Mouse (Mus musculus): ENCODE results near the gene Fbxo46. TPM values are rescaled to one million over a fixed set of nuclear protein-coding genes. Genes with fewer than 3 reads are reported as not detected.

The Fbxo46 gene
- polyA plus RNA-seq, 1 experiment from 2014 or later, result 5.6 TPM

- Histone ChIP-seq H3K4me2 (no peak overlapping the region), H3K36me3 (no peaks in the 10 kb centered on the region), H3K27ac (peak overlapping the region; percentile 34; the same call in 1 of the 2 replicates), H3K4me3 (replicated peaks) (no peak overlapping the region), H3K9ac (no peak overlapping the region), H3K9me3 (replicated peaks) (0 out of 2 replicates have a peak, but pooled peaks cover 3% of the 10 kb centered on the region), H3K4me1 (replicated peaks) (peaks cover 25% of the 10 kb centered on the region), H3K27me3 (peaks cover 75% of the 10 kb centered on the region)
- 45% methylated on average over 8 of the region's 8 CpGs for WGBS (ENCODE audit: insufficient replicate concordance)
- ATAC-seq (ENCODE audit: low read depth) (0 out of 2 replicates have a peak, but pooled peaks have one; percentile 34), DNase-seq (no peak)
Measured at GRCm38 (mm10) chr7:19170142-19170541, 50.5 kb downstream of the Fbxo46 start.

GRCm38 (mm10) chr7:19171831-19172230 lies 52.2 kb downstream of the Fbxo46 start:
- Histone ChIP-seq H3K9ac (0 out of 2 replicates have a peak overlapping the region, but pooled peaks have one; percentile 1), H3K36me3 (no peaks in the 10 kb centered on the region), H3K27ac (no peak overlapping the region), H3K4me2 (no peak overlapping the region), H3K4me3 (replicated peaks) (no peak overlapping the region), H3K4me1 (replicated peaks) (peaks cover 19% of the 10 kb centered on the region), H3K9me3 (replicated peaks) (0 out of 2 replicates have a peak, but pooled peaks cover 3% of the 10 kb centered on the region), H3K27me3 (peaks cover 80% of the 10 kb centered on the region)
- no peak for DNase-seq
- no peak for ATAC-seq (ENCODE audit: low read depth)
- 26% methylated on average over 8 of the region's 8 CpGs for WGBS (ENCODE audit: insufficient replicate concordance)

GRCm38 (mm10) chr7:19172874-19173273 lies 53.2 kb downstream of the Fbxo46 start:
- no peak overlapping the region; the same call in 1 of the 2 replicates for H3K9ac ChIP-seq
- peak; percentile 59 for DNase-seq
- ATAC-seq (ENCODE audit: low read depth), result peak; percentile 34; the same call in 1 of the 2 replicates
- peak overlapping the region; percentile 7; the same call in 1 of the 2 replicates for H3K4me3 ChIP-seq (replicated peaks)
- H3K9me3 ChIP-seq (replicated peaks), result no peaks in the 10 kb centered on the region
- WGBS (ENCODE audit: insufficient replicate concordance), result 3% methylated on average over 17 of the region's 17 CpGs
- H3K4me1 ChIP-seq (replicated peaks), result peaks cover 23% of the 10 kb centered on the region
- H3K36me3 ChIP-seq, result no peaks in the 10 kb centered on the region
- peaks cover 82% of the 10 kb centered on the region for H3K27me3 ChIP-seq
- H3K4me2 ChIP-seq, result peak overlapping the region; percentile 38
- no peak overlapping the region for H3K27ac ChIP-seq

- no peak for DNase-seq
- no peak within 1 kb of the TSS for H3K4me2 ChIP-seq
- peaks cover 87% of the 10 kb centered on the region for H3K27me3 ChIP-seq
- H3K27ac ChIP-seq, result no peak within 1 kb of the TSS
- no peaks in the 10 kb centered on the region for H3K36me3 ChIP-seq
- no peak for ATAC-seq (ENCODE audit: low read depth)
- no peak within 1 kb of the TSS for H3K9ac ChIP-seq
- WGBS (ENCODE audit: insufficient replicate concordance), result 3% methylated on average over 30 of the region's 30 CpGs
- no peaks in the 10 kb centered on the region for H3K9me3 ChIP-seq (replicated peaks)
- H3K4me1 ChIP-seq (replicated peaks), result peaks cover 49% of the 10 kb centered on the region
- 0 out of 2 replicates have a peak within 1 kb of the TSS, but pooled peaks have one; percentile 8 for H3K4me3 ChIP-seq (replicated peaks)
Measured at GRCm38 (mm10) chr7:19175708-19176515, 56.3 kb downstream of the Fbxo46 start, which contains the start of gene Eml2. Gene Eml2, plus strand, starts transcription at chr7:19176421.

GRCm38 (mm10) chr7:19176516-19176947 lies 56.9 kb downstream of the Fbxo46 start:
- ATAC-seq (ENCODE audit: low read depth) (no peak), DNase-seq (no peak)
- Histone ChIP-seq H3K27me3 (peaks cover 87% of the 10 kb centered on the region), H3K27ac (no peak overlapping the region), H3K9me3 (replicated peaks) (no peaks in the 10 kb centered on the region), H3K9ac (no peak overlapping the region), H3K36me3 (no peaks in the 10 kb centered on the region), H3K4me3 (replicated peaks) (0 out of 2 replicates have a peak overlapping the region, but pooled peaks have one; percentile 8), H3K4me2 (no peak overlapping the region), H3K4me1 (replicated peaks) (peaks cover 55% of the 10 kb centered on the region)
- WGBS (ENCODE audit: insufficient replicate concordance), result 8% methylated on average over 21 of the region's 21 CpGs

DNA sequence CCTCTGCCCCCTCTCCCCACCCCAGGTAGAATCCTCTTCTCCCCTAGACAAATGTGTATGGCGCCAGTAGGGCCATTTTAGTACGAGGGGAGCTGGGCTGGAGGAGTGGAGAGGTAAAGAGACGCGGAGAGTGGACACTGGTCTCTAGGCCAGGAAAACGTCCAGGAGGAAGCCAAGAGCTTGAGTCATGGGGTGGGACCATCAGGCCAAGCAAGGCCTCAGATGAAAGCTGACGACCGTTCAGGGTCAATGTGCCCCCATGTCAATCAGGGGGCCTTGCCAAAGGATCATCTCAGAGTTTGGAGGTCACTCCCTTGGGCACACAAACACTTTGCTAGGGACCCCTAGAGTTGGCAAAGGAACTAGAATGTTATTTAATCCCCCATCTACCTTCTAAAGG lies 57.6 kb downstream of the Fbxo46 start:
- no peak overlapping the region for H3K9ac ChIP-seq
- no peaks in the 10 kb centered on the region for H3K36me3 ChIP-seq
- no peak overlapping the region for H3K27ac ChIP-seq
- no peak for ATAC-seq (ENCODE audit: low read depth)
- H3K4me2 ChIP-seq, result no peak overlapping the region
- 53% methylated on average over 7 of the region's 7 CpGs for WGBS (ENCODE audit: insufficient replicate concordance)
- H3K27me3 ChIP-seq, result peaks cover 82% of the 10 kb centered on the region
- DNase-seq, result no peak
- H3K4me3 ChIP-seq (replicated peaks), result no peak overlapping the region
- H3K4me1 ChIP-seq (replicated peaks), result peaks cover 55% of the 10 kb centered on the region
- H3K9me3 ChIP-seq (replicated peaks), result no peaks in the 10 kb centered on the region

DNA sequence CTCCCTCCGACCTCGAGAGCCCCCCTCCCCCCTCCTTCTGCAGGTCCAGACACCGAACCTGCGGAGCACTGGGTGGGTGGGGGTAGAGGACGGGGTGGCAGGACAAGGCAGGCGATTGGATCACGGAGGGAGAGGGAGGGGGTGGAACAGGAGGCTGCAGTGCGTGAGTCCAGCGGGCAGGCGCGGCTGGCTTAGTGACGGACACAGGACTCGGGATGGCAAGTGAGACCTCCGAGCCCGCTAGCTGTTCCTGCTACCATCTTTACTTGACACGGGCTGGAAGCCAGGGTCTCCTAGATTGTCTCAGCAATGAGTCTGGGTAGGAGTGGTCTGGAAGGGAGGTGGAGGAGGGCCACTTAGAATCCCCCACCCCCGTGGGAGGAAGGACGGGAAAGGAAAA lies 58.4 kb downstream of the Fbxo46 start:
- ATAC-seq (ENCODE audit: low read depth) (no peak), DNase-seq (no peak)
- Histone ChIP-seq H3K36me3 (no peaks in the 10 kb centered on the region), H3K9ac (no peak overlapping the region), H3K27me3 (peaks cover 73% of the 10 kb centered on the region), H3K4me3 (replicated peaks) (no peak overlapping the region), H3K27ac (no peak overlapping the region), H3K4me2 (no peak overlapping the region), H3K4me1 (replicated peaks) (peaks cover 52% of the 10 kb centered on the region), H3K9me3 (replicated peaks) (no peaks in the 10 kb centered on the region)
- WGBS (ENCODE audit: insufficient replicate concordance), result 13% methylated on average over 18 of the region's 18 CpGs

DNA sequence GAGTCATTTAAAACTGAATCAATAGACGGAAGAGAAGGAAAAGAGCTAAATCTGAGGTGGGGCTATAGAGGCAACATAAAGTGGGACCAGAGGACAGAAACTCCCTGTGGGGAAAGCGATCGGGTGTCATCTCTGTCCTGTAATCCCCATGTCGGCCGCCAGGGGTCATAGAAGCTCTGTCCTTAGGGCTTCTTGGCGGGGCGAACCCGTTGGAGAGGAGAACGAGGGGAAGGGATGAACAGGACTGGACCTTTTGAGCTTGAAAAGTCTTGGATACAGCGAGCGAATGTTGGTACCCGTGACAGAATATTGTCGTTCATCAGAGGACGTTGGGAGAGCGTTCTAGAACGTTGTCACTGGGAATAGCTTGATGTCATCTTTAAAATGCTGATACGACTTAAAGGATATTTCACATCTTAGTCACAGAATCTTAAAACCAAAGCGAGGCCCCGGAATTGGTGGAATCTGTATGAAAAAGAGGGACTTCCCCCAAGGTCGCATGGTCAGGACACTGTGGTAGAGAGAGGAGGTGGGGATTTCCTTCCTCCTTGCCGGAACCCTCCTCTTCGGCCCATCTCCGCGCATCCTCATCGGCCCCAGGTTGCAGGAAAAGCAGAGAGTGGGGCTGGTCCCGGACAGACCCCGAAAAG lies 58.9 kb downstream of the Fbxo46 start:
- ATAC-seq (ENCODE audit: low read depth) (no peak), DNase-seq (peak; percentile 66)
- H3K27me3 ChIP-seq, result peaks cover 68% of the 10 kb centered on the region
- 2% methylated on average over 27 of the region's 27 CpGs for WGBS (ENCODE audit: insufficient replicate concordance)
- peak overlapping the region; percentile 77 for H3K4me2 ChIP-seq
- no peak overlapping the region for H3K27ac ChIP-seq
- no peak overlapping the region for H3K9ac ChIP-seq
- no peak overlapping the region for H3K4me3 ChIP-seq (replicated peaks)
- H3K36me3 ChIP-seq, result no peaks in the 10 kb centered on the region
- H3K9me3 ChIP-seq (replicated peaks), result no peaks in the 10 kb centered on the region
- peaks cover 52% of the 10 kb centered on the region for H3K4me1 ChIP-seq (replicated peaks)

DNA sequence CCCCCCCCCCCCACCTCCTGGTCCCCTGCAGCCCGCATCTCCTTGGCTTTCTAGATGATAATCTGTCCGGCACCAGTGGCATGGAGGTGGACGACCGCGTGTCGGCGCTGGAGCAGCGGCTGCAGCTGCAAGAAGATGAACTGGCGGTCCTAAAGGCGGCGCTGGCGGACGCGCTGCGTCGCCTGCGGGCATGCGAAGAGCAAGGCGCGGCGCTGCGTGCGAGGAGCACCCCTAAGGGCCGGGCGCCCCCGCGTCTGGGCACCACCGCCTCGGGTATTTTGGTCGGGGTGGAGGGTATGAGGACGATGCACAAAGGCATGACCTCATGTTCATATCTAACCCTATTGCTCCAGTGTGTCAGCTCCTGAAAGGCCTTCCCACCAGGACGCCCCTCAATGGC lies 59.5 kb downstream of the Fbxo46 start:
- H3K9me3 ChIP-seq (replicated peaks), result no peaks in the 10 kb centered on the region
- peak; percentile 49 for DNase-seq
- no peak overlapping the region for H3K27ac ChIP-seq
- peak overlapping the region; percentile 25; the same call in 1 of the 2 replicates for H3K4me3 ChIP-seq (replicated peaks)
- peak overlapping the region; percentile 9; the same call in 1 of the 2 replicates for H3K9ac ChIP-seq
- 0 out of 2 replicates have a peak, but pooled peaks have one; percentile 6 for ATAC-seq (ENCODE audit: low read depth)
- H3K4me2 ChIP-seq, result peak overlapping the region; percentile 77
- WGBS (ENCODE audit: insufficient replicate concordance), result under 1% methylated on average over 32 of the region's 32 CpGs
- peaks cover 62% of the 10 kb centered on the region for H3K27me3 ChIP-seq
- peaks cover 52% of the 10 kb centered on the region for H3K4me1 ChIP-seq (replicated peaks)
- H3K36me3 ChIP-seq, result 0 out of 2 replicates have a peak, but pooled peaks cover 3% of the 10 kb centered on the region

DNA sequence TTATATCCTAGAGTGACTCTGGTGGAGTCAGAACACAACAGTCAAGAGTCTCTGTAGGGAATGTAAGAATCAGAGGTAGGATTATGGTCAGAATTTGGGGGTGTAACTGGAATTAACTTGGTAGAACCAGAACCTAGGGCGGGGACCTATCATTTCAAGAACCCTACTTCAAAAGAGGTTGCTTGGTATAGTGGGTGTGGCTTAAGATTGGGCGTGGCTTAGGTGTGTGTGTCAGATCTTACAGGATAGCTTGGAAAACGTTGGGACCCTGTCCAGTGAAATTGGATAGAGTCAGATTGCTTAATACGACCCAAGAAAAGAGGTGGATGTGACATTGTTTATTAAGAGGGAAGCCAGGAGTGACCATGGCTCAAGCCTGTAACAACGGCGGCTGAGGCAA lies 60.3 kb downstream of the Fbxo46 start:
- Histone ChIP-seq H3K9me3 (replicated peaks) (no peaks in the 10 kb centered on the region), H3K4me1 (replicated peaks) (peaks cover 59% of the 10 kb centered on the region), H3K4me2 (peak overlapping the region; percentile 77), H3K9ac (0 out of 2 replicates have a peak overlapping the region, but pooled peaks have one; percentile 9), H3K27ac (no peak overlapping the region), H3K36me3 (0 out of 2 replicates have a peak, but pooled peaks cover 3% of the 10 kb centered on the region), H3K4me3 (replicated peaks) (peak overlapping the region; percentile 25; the same call in 1 of the 2 replicates), H3K27me3 (peaks cover 56% of the 10 kb centered on the region)
- 33% methylated on average over 6 of the region's 6 CpGs for WGBS (ENCODE audit: insufficient replicate concordance)
- ATAC-seq (ENCODE audit: low read depth), result no peak
- no peak for DNase-seq

- H3K27ac ChIP-seq, result 0 out of 2 replicates have a peak overlapping the region, but pooled peaks have one; percentile 24
- peak overlapping the region; percentile 67 for H3K4me3 ChIP-seq (replicated peaks)
- peak; percentile 55 for ATAC-seq (ENCODE audit: low read depth)
- peaks cover 59% of the 10 kb centered on the region for H3K4me1 ChIP-seq (replicated peaks)
- DNase-seq, result no peak
- H3K27me3 ChIP-seq, result peaks cover 48% of the 10 kb centered on the region
- peak overlapping the region; percentile 74 for H3K9ac ChIP-seq
- H3K36me3 ChIP-seq, result 0 out of 2 replicates have a peak, but pooled peaks cover 3% of the 10 kb centered on the region
- H3K4me2 ChIP-seq, result peak overlapping the region; percentile 77
- under 1% methylated on average over 27 of the region's 27 CpGs for WGBS (ENCODE audit: insufficient replicate concordance)
- H3K9me3 ChIP-seq (replicated peaks), result no peaks in the 10 kb centered on the region
Measured at GRCm38 (mm10) chr7:19180862-19181429, 61.3 kb downstream of the Fbxo46 start.
